ENCODE assay signal across 20 mouse cellular contexts in the genomic region with DNA sequence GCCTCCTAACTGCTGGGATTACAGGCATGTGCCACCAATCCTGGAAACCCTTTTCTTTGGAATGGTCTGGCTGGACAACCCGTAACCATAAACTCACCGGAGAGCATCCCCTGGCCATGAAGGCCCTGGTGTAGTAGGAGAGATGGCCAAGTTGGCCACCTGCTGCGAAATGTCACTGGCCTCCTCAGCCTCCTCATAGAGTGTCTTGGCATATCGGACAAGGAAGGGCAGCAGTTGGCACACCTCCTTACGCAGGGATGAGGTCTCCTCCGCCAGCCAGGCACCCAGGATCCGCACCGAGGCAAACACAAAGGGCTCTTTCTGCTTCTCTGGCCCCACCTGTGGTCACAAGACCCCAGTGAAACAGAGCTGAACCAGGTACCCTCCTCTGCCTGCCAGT. TPM values are rescaled to one million over a fixed set of nuclear protein-coding genes. Genes with fewer than 3 reads are reported as not detected.
DNase-seq lines count a peak whose midpoint lies in the region; ATAC-seq and TF ChIP-seq lines count a peak whose summit lies in the region.
"Had no signal": no experiment of that assay in that cellular context is flagged by ENCODE, and none has a peak within 500 bp of the region (broad histone marks: within the 10 kb centered on the region; RNA-seq: fewer than 3 reads in every experiment).

No protein-coding gene starts in this region.

- no peaks in the 10 kb centered on the region for H3K9me3 ChIP-seq in intestine, embryonic 14.5 days (ENCODE audit: control insufficient read depth, low read length)
- H3K9me3 ChIP-seq in intestine, postnatal 0 days (ENCODE audit: control insufficient read depth), result no peaks in the 10 kb centered on the region
- H3K9me3 ChIP-seq in G1E (replicated peaks), result no peaks in the 10 kb centered on the region
- H3K9me3 ChIP-seq in embryonic facial prominence, embryonic 13.5 days, result no peaks in the 10 kb centered on the region
- H3K9me3 ChIP-seq: intestine, embryonic 15.5 days had no signal

- DNase-seq in cerebellum, adult 11-12 months, result peak; percentile 69
- DNase-seq in intestine, embryonic 14.5 days (ENCODE audit: low spot score), result peak; percentile 43
- no peak for DNase-seq in G1E (ENCODE audit: low spot score)
- DNase-seq in adipocyte (ENCODE audit: low spot score), result no peak
- no peak for DNase-seq in kidney, adult 8-10 months
- DNase-seq: heart, postnatal 36 days; kidney, postnatal 14 days; liver, postnatal 0 days; lung, postnatal 36 days; thymus, postnatal 36 days had no signal

- WGBS in intestine, embryonic 14.5 days, result 97% methylated on average over 8 of the region's 8 CpGs
- WGBS in intestine, postnatal 0 days, result 92% methylated on average over 8 of the region's 8 CpGs
- 94% methylated on average over 8 of the region's 8 CpGs for whole genome bisulfite sequencing in embryonic facial prominence, embryonic 13.5 days

- H3K4me2 ChIP-seq in intestine, embryonic 14.5 days (ENCODE audit: low read length), result no peak overlapping the region
- no peak overlapping the region for H3K4me2 ChIP-seq in intestine, postnatal 0 days (replicated peaks; ENCODE audit: low read depth)
- H3K4me2 ChIP-seq in embryonic facial prominence, embryonic 13.5 days, result no peak overlapping the region
- H3K4me2 ChIP-seq: intestine, embryonic 15.5 days had no signal

- no peak overlapping the region for H3K27ac ChIP-seq in intestine, embryonic 14.5 days (ENCODE audit: low read depth)
- H3K27ac ChIP-seq in intestine, postnatal 0 days (ENCODE audit: low read depth, low read length), result no peak overlapping the region
- H3K27ac ChIP-seq in embryonic facial prominence, embryonic 13.5 days, result no peak overlapping the region
- H3K27ac ChIP-seq: intestine, embryonic 15.5 days had no signal

- H3K9ac ChIP-seq in intestine, embryonic 14.5 days (ENCODE audit: low read length), result no peak overlapping the region
- H3K9ac ChIP-seq in intestine, postnatal 0 days (ENCODE audit: low read depth, low read length), result no peak overlapping the region
- H3K9ac ChIP-seq in embryonic facial prominence, embryonic 13.5 days, result 0 out of 2 replicates have a peak overlapping the region, but pooled peaks have one; percentile 36
- H3K9ac ChIP-seq: intestine, embryonic 15.5 days; liver, postnatal 0 days had no signal

- peaks cover 63% of the 10 kb centered on the region for H3K36me3 ChIP-seq in intestine, embryonic 14.5 days (ENCODE audit: control insufficient read depth, insufficient read depth, low read length)
- peaks cover 57% of the 10 kb centered on the region for H3K36me3 ChIP-seq in intestine, postnatal 0 days (ENCODE audit: control insufficient read depth, insufficient read depth)
- H3K36me3 ChIP-seq in G1E (replicated peaks), result peaks cover 88% of the 10 kb centered on the region
- peaks cover 67% of the 10 kb centered on the region for H3K36me3 ChIP-seq in embryonic facial prominence, embryonic 13.5 days

- H3K4me1 ChIP-seq in intestine, embryonic 14.5 days (replicated peaks; ENCODE audit: control insufficient read depth, insufficient read depth, low read length), result peaks cover 20% of the 10 kb centered on the region
- peaks cover 5% of the 10 kb centered on the region; the same call in 1 of the 2 replicates for H3K4me1 ChIP-seq in intestine, postnatal 0 days (replicated peaks; ENCODE audit: control insufficient read depth, insufficient read depth, low read length)
- H3K4me1 ChIP-seq in G1E (ENCODE audit: insufficient read depth, low read depth, low read length), result peaks cover 89% of the 10 kb centered on the region
- peaks cover 42% of the 10 kb centered on the region for H3K4me1 ChIP-seq in embryonic facial prominence, embryonic 13.5 days

- ATAC-seq in cerebellum, adult (ENCODE audit: insufficient number of reproducible peaks, low FRiP score, low TSS enrichment), result no peak
- no peak for ATAC-seq in intestine, embryonic 14.5 days (replicated peaks; ENCODE audit: low FRiP score, low TSS enrichment, low read depth)
- ATAC-seq in intestine, postnatal 0 days, result no peak
- no peak for ATAC-seq in G1E (ENCODE audit: extremely low read depth, insufficient number of reproducible peaks, low FRiP score, poor library complexity, severe bottlenecking)
- no peak for ATAC-seq in embryonic facial prominence, embryonic 13.5 days (ENCODE audit: insufficient number of reproducible peaks, insufficient read depth, low FRiP score, low TSS enrichment, low read depth)
- ATAC-seq: intestine, embryonic 15.5 days; liver, postnatal 0 days; Patski had no signal

- TF ChIP-seq CTCF in intestine, postnatal 0 days (IDR thresholded peaks at IDR 0.05; ENCODE audit: low read depth), result no peak
- TF ChIP-seq CTCF in G1E (IDR thresholded peaks at IDR 0.05; ENCODE audit: low read depth, low read length), result no peak

- H3K4me3 ChIP-seq in intestine, embryonic 14.5 days (ENCODE audit: low read depth, low read length), result no peak overlapping the region
- H3K4me3 ChIP-seq in intestine, postnatal 0 days (ENCODE audit: low read depth, low read length), result no peak overlapping the region
- peak overlapping the region; percentile 18; the same call in 1 of the 2 replicates for H3K4me3 ChIP-seq in G1E (ENCODE audit: low read depth, low read length)
- no peak overlapping the region for H3K4me3 ChIP-seq in embryonic facial prominence, embryonic 13.5 days
- H3K4me3 ChIP-seq: erythroblast, embryonic 14.5 days; intestine, embryonic 15.5 days had no signal

- no peaks in the 10 kb centered on the region for H3K27me3 ChIP-seq in intestine, embryonic 14.5 days (replicated peaks; ENCODE audit: control insufficient read depth, insufficient read depth, low read length)
- no peaks in the 10 kb centered on the region for H3K27me3 ChIP-seq in intestine, postnatal 0 days (replicated peaks; ENCODE audit: control insufficient read depth, insufficient read depth, low read length)
- no peaks in the 10 kb centered on the region for H3K27me3 ChIP-seq in G1E (ENCODE audit: insufficient read depth, low read length)
- H3K27me3 ChIP-seq in embryonic facial prominence, embryonic 13.5 days, result no peaks in the 10 kb centered on the region
- H3K27me3 ChIP-seq: intestine, embryonic 15.5 days; Patski had no signal

RNA-seq across cellular contexts. Expression of gene Ncdn, which starts 4.9 kb away (rescaled TPM):
- 29.0 and 29.8 TPM in 2 replicates for polyA plus RNA-seq in intestine, embryonic 14.5 days (2014; fragmentation: Nextera tagmentation; extraction: Ambion mirVana)
- 13.5 and 14.0 TPM in 2 replicates for polyA plus RNA-seq in intestine, postnatal 0 days (2015; fragmentation: Nextera tagmentation; extraction: Ambion mirVana)
- total RNA-seq in G1E (2014; fragmentation: Nextera tagmentation), result 16.9 and 18.4 TPM in 2 replicates
- total RNA-seq in G1E (2017), result 10.3 and 11.4 TPM in 2 replicates
- polyA plus RNA-seq in G1E (2012), result 86.9 and 89.1 TPM in 2 replicates
- polyA plus RNA-seq in embryonic facial prominence, embryonic 13.5 days (2015; fragmentation: Nextera tagmentation; extraction: Ambion mirVana), result 29.5 and 30.7 TPM in 2 replicates

RNA-seq across cellular contexts. Expression of gene AU040320, which starts 5.0 kb away (rescaled TPM):
- 27.2 and 28.9 TPM in 2 replicates for polyA plus RNA-seq in intestine, embryonic 14.5 days (2014; fragmentation: Nextera tagmentation; extraction: Ambion mirVana)
- 68.7 and 77.6 TPM in 2 replicates for polyA plus RNA-seq in intestine, postnatal 0 days (2015; fragmentation: Nextera tagmentation; extraction: Ambion mirVana)
- 41.5 and 45.5 TPM in 2 replicates for total RNA-seq in G1E (2014; fragmentation: Nextera tagmentation)
- 15.1 and 15.5 TPM in 2 replicates for total RNA-seq in G1E (2017)
- 10.6 and 21.8 TPM in 2 replicates for polyA plus RNA-seq in G1E (2012)
- polyA plus RNA-seq in embryonic facial prominence, embryonic 13.5 days (2015; fragmentation: Nextera tagmentation; extraction: Ambion mirVana), result 15.9 and 17.4 TPM in 2 replicates

RNA-seq across cellular contexts. Expression of gene Tfap2e, which starts 12.3 kb away (rescaled TPM):
- not detected in 2 replicates for polyA plus RNA-seq in intestine, embryonic 14.5 days (2014; fragmentation: Nextera tagmentation; extraction: Ambion mirVana)
- not detected in 2 replicates for polyA plus RNA-seq in intestine, postnatal 0 days (2015; fragmentation: Nextera tagmentation; extraction: Ambion mirVana)
- not detected in 2 replicates for total RNA-seq in G1E (2014; fragmentation: Nextera tagmentation)
- 0.05 TPM in 1 of 2 replicates, not detected in the other for total RNA-seq in G1E (2017)
- polyA plus RNA-seq in G1E (2012), result not detected in 2 replicates
- polyA plus RNA-seq in embryonic facial prominence, embryonic 13.5 days (2015; fragmentation: Nextera tagmentation; extraction: Ambion mirVana), result 0.17 TPM in 1 of 2 replicates, not detected in the other
- total RNA-seq: common myeloid progenitor, adult 5-6 weeks; heart, postnatal 36 days; layer of hippocampus, postnatal 25 days had no signal
- polyA plus RNA-seq: erythroblast, embryonic 14.5 days; intestine, embryonic 15.5 days; limb, embryonic 11.5 days; liver, postnatal 0 days; Patski; stomach, embryonic 14.5 days had no signal

Comparison
In these comparisons a context has a peak if more than half of its experiments do, and no peak if none do; other contexts are left out.
1. DNase-seq: peak in cerebellum, adult 11-12 months (single experiment) and intestine, embryonic 14.5 days (single experiment); none in G1E (single experiment), adipocyte (single experiment) and kidney, adult 8-10 months (0 of 2).